Mouse (Mus musculus): ENCODE measurements at regions not wholly inside any gene's neighbourhood (a gene's known extent, or its start where the extent isn't known, plus 50 kb on each side); places are given as distances from the start of the nearest gene placed in this dataset.

DNA sequence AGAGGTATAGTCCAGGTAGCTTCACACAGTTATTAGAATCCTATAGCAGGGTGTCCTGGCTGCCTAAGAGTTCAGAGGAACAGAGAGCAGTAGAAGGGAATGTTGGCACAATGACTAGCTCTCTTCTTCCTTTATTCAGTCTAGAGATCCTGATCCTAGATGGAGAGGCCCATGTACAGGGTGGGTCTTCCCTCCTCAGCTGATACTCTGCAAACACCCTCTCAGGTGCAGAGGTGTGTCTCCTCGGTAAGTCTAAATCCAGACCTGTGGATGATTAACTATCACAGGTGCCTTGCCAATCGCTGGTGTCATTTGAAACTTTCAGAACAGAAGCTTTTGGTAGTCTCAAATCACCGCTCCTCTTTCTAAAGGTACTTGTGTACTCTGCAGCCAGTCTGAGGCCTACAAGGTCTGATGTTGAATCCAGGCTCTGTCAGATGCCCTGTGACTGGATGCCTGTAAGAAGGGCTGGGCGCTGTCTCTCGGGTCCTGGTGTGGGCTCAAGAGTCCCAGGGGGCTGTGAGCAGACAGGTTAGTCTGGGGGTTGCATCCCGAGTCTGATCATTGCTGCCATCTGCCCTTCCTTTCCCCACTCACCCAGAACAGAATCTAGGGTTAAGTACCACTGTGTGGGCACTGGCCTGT lies 52.0 kb upstream of the Plcl2 start:
- TF ChIP-seq CTCF (IDR thresholded peaks at IDR 0.05; ENCODE audit: low read depth), result no peak
- no peak for TF ChIP-seq EP300 (IDR thresholded peaks at IDR 0.05; ENCODE audit: low read depth)

All from liver, postnatal 0 days (tissue).